Mouse (Mus musculus) thymus, adult 2 months (tissue): ENCODE data around the gene Mob1b.

ENCODE experiments used
- CTCF ChIP-seq: fragments of 200-500 bp; IDR thresholded peaks from 2 replicates; pipeline ENCODE4 v1.5.1; 2012; ENCODE audit warnings: mild to moderate bottlenecking, control low read depth, low read length, moderate library complexity, borderline replicate concordance; ENCODE audit not compliant: control insufficient read depth, poor library complexity, insufficient read depth; ENCODE audit errors: extremely low read depth
- POLR2A ChIP-seq: fragments of 200-500 bp; IDR thresholded peaks from 2 replicates; pipeline ENCODE4 v1.6.1; 2012; ENCODE audit warnings: mild to moderate bottlenecking, low read length, control low read depth, moderate library complexity; ENCODE audit not compliant: control insufficient read depth, poor library complexity, insufficient read depth; ENCODE audit errors: extremely low read depth

DNA sequence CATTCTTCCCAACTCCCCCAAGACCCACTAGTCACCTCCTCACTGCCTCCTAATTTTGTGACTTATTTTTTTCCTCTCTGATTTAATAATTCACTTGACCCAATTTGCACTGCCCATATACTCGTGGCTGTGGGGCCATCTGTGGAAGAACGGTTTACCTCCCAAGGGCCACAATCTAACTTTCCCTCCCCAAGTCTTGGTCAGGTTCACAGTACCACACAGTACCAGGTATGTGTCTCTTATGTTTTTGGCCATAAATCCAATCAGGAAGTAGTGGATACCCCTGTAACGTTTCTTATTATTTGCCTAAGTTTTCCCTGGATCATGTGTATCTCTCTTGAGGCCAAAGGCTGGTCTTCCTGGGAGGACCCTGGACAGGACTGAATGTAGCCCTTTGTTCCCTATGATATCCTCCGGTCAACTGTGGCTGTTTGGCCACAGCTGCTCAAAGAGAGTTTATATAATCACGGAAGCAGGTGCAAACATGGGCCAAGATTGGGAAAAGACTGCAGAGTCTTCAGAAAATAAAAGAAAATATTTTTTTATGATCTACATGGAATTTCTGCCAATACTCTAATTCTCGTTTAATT, 29.1 kb upstream of the Mob1b start:
- TF ChIP-seq CTCF (no peak), POLR2A (no peak)
